ENCODE assay signal across 8 mouse cellular contexts in genomic region chr9:65829410-65829809, GRCm38 (mm10). TPM values are rescaled to one million over a fixed set of nuclear protein-coding genes. Genes with fewer than 3 reads are reported as not detected.
A peak's percentile ranks its signal among the peaks of the same experiment; 100 is the strongest.
DNase-seq lines count a peak whose midpoint lies in the region; ATAC-seq and TF ChIP-seq lines count a peak whose summit lies in the region.

No protein-coding gene starts in this region.

- whole genome bisulfite sequencing in intestine, embryonic 14.5 days, result 97% methylated on average over 1 of the region's 2 CpGs
- WGBS in intestine, embryonic 16.5 days, result 90% methylated on average over 1 of the region's 2 CpGs

- no peak overlapping the region for H3K9ac ChIP-seq in intestine, embryonic 14.5 days (ENCODE audit: low read length)
- H3K9ac ChIP-seq in intestine, embryonic 16.5 days (ENCODE audit: low read depth, low read length), result no peak overlapping the region
- no peak overlapping the region for H3K9ac ChIP-seq in CH12.LX (ENCODE audit: insufficient read depth, low read depth)

- H3K79me2 ChIP-seq in CH12.LX (replicated peaks; ENCODE audit: control insufficient read depth, extremely low read depth, insufficient read depth, poor library complexity, severe bottlenecking), result peaks cover 10% of the 10 kb centered on the region

- in situ Hi-C loops in CH12.LX (cut with MboI; ENCODE audit: low pct_ligation_motif_present, low pct_unique_long_range_greater_than_20kb, low sequenced_read_pairs), result loop anchor here (5.0 kb wide), 1 partner anchor 157 kb away; no protein-coding TSS in a partner anchor

- no peak for TF ChIP-seq POLR2A in CH12.LX (IDR thresholded peaks at IDR 0.05; ENCODE audit: low read depth, low read length)

- TF ChIP-seq CTCF in CH12.LX (conservative IDR thresholded peaks at IDR 0.05 in 1 of 2, IDR thresholded peaks at IDR 0.05 in 1 of 2; ENCODE audit: low read depth in 2 of 2, low read length in 2 of 2), result peak; percentile 19 to 70; a peak in 2 of 4 replicates

- peak; percentile 52 for TF ChIP-seq RAD21 in CH12.LX (IDR thresholded peaks at IDR 0.05; ENCODE audit: low read depth, low read length)

- no peak overlapping the region for H3K27ac ChIP-seq in intestine, embryonic 14.5 days (ENCODE audit: low read depth)
- no peak overlapping the region for H3K27ac ChIP-seq in intestine, embryonic 16.5 days (ENCODE audit: low read length)
- no peak overlapping the region for H3K27ac ChIP-seq in CH12.LX (ENCODE audit: insufficient read depth, low read depth)

- no peak overlapping the region for H3K4me2 ChIP-seq in intestine, embryonic 14.5 days (ENCODE audit: low read length)
- H3K4me2 ChIP-seq in intestine, embryonic 16.5 days (ENCODE audit: low read depth, low read length), result no peak overlapping the region
- H3K4me2 ChIP-seq in CH12.LX (ENCODE audit: insufficient read depth, low read depth, poor library complexity, severe bottlenecking), result no peak overlapping the region

- H3K9me3 ChIP-seq in intestine, embryonic 14.5 days (ENCODE audit: control insufficient read depth, low read length), result no peaks in the 10 kb centered on the region
- H3K9me3 ChIP-seq in intestine, embryonic 16.5 days (ENCODE audit: control insufficient read depth, low read length), result no peaks in the 10 kb centered on the region
- H3K9me3 ChIP-seq in CH12.LX (replicated peaks; ENCODE audit: low read length), result no peaks in the 10 kb centered on the region

- H3K4me3 ChIP-seq in intestine, embryonic 14.5 days (ENCODE audit: low read depth, low read length), result no peak overlapping the region
- H3K4me3 ChIP-seq in intestine, embryonic 16.5 days (ENCODE audit: low read length), result no peak overlapping the region
- no peak overlapping the region for H3K4me3 ChIP-seq in CH12.LX (replicated peaks in 1 of 3; ENCODE audit: low read depth in 2 of 3, low read length in 2 of 3, poor library complexity in 1 of 3)

- peaks cover 26% of the 10 kb centered on the region for H3K4me1 ChIP-seq in intestine, embryonic 14.5 days (replicated peaks; ENCODE audit: control insufficient read depth, insufficient read depth, low read length)
- H3K4me1 ChIP-seq in intestine, embryonic 16.5 days (ENCODE audit: control insufficient read depth, insufficient read depth, low read length), result peaks cover 25% of the 10 kb centered on the region
- peaks cover 4 to 59% of the 10 kb centered on the region in 2 experiments for H3K4me1 ChIP-seq in CH12.LX (ENCODE audit: control insufficient read depth in 1 of 2, insufficient read depth in 2 of 2)

- H3K36me3 ChIP-seq in intestine, embryonic 14.5 days (ENCODE audit: control insufficient read depth, insufficient read depth, low read length), result no peaks in the 10 kb centered on the region
- no peaks in the 10 kb centered on the region for H3K36me3 ChIP-seq in intestine, embryonic 16.5 days (ENCODE audit: control insufficient read depth, insufficient read depth, low read length)
- H3K36me3 ChIP-seq in CH12.LX (replicated peaks in 1 of 2; ENCODE audit: control insufficient read depth in 1 of 2, insufficient read depth in 1 of 2, low read length in 1 of 2), result no peaks in the 10 kb centered on the region

- dilution Hi-C loops in CH12.LX (cut with MboI; ENCODE audit: extremely low pct_ligation_motif_present, extremely low pct_unique_long_range_greater_than_20kb, low sequenced_read_pairs), result no loop called here

- no peak for TF ChIP-seq EP300 in CH12.LX (IDR thresholded peaks at IDR 0.05; ENCODE audit: low read length)

- no peaks in the 10 kb centered on the region for H3K27me3 ChIP-seq in intestine, embryonic 14.5 days (replicated peaks; ENCODE audit: control insufficient read depth, insufficient read depth, low read length)
- no peaks in the 10 kb centered on the region for H3K27me3 ChIP-seq in intestine, embryonic 16.5 days (replicated peaks; ENCODE audit: control insufficient read depth, insufficient read depth, low read length)
- no peaks in the 10 kb centered on the region for H3K27me3 ChIP-seq in CH12.LX (replicated peaks)

- ATAC-seq in intestine, embryonic 14.5 days (replicated peaks; ENCODE audit: low FRiP score, low TSS enrichment, low read depth), result no peak
- ATAC-seq in intestine, embryonic 16.5 days, result no peak
- ATAC-seq in frontal cortex, adult (ENCODE audit: low TSS enrichment), result no peak

- peak; percentile 56 for DNase-seq in intestine, embryonic 14.5 days (ENCODE audit: low spot score)
- DNase-seq in CH12.LX (ENCODE audit: extremely low read depth), result peak; percentile 68
- DNase-seq in embryo, embryonic 10.5 days (ENCODE audit: low spot score), result peak; percentile 77
- peak; percentile 64 to 83 for DNase-seq in kidney, postnatal 36 days
- DNase-seq in retina, postnatal 1 day, result peak; percentile 46
- no peak for DNase-seq in cerebellum, adult 8-10 months

TF ChIP-seq in CH12.LX, 34 proteins besides CTCF, POLR2A, EP300 and RAD21:
- TF ChIP-seq ZNF384 (IDR thresholded peaks at IDR 0.05; ENCODE audit: low read depth, low read length) (peak; percentile 40), SMC3 (IDR thresholded peaks at IDR 0.05; ENCODE audit: low read depth, low read length) (peak; percentile 73), MEF2A (IDR thresholded peaks at IDR 0.05; ENCODE audit: borderline replicate concordance, low read depth, low read length) (no peak)

RNA-seq across cellular contexts. Expression of gene Zfp609, which starts 2.0 kb away (rescaled TPM):
- 7.8 and 7.9 TPM in 2 replicates for polyA plus RNA-seq in intestine, embryonic 14.5 days (2014; fragmentation: Nextera tagmentation; extraction: Ambion mirVana)
- polyA plus RNA-seq in intestine, embryonic 16.5 days (2015; fragmentation: Nextera tagmentation; extraction: Ambion mirVana), result 3.8 and 4.2 TPM in 2 replicates
- total RNA-seq in CH12.LX (2012; rRNA removed), result 3.2 and 3.5 TPM in 2 replicates
- total RNA-seq in CH12.LX (2014; rRNA removed), result 1.2 and 1.5 TPM in 2 replicates
- polyA plus RNA-seq in CH12.LX (2012; ENCODE audit: insufficient read length, low read depth), result 14.6 and 15.4 TPM in 2 replicates
